Mouse (Mus musculus): ENCODE data around the gene Anxa9.

Gene Anxa9

GRCm38 (mm10) chr3:95250783-95251424, 56.1 kb downstream of the Anxa9 start, which contains the start of gene Bnipl:
Gene Bnipl (minus strand): TSS chr3:95251193.
- no peak for DNase-seq (ENCODE audit: low spot score in 2 of 2)

DNA sequence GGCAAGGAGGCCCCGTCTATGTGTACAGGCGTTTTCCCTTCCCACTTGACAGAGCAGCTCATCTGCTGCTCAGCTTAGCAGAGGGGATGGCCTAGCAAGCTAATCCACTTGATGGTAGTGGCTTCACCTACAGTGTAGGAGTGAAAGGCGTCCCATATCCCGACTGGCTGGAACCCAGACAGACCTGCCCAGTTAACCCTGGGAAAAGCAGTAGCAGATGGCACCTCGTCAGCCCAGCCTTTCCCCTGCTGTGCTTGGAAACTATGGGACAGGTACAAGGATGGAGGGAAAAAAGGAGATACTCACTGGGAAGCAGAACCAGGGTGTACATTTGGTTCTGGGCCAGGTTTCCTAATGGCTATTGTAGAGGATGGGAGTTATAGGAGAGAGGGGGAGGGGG, 56.6 kb downstream of the Anxa9 start:
- DNase-seq (ENCODE audit: low spot score in 2 of 2) = no peak

- DNase-seq (ENCODE audit: low spot score in 2 of 2) = no peak
Observed at GRCm38 (mm10) chr3:95247660-95248336, 59.2 kb downstream of the Anxa9 start.

DNA sequence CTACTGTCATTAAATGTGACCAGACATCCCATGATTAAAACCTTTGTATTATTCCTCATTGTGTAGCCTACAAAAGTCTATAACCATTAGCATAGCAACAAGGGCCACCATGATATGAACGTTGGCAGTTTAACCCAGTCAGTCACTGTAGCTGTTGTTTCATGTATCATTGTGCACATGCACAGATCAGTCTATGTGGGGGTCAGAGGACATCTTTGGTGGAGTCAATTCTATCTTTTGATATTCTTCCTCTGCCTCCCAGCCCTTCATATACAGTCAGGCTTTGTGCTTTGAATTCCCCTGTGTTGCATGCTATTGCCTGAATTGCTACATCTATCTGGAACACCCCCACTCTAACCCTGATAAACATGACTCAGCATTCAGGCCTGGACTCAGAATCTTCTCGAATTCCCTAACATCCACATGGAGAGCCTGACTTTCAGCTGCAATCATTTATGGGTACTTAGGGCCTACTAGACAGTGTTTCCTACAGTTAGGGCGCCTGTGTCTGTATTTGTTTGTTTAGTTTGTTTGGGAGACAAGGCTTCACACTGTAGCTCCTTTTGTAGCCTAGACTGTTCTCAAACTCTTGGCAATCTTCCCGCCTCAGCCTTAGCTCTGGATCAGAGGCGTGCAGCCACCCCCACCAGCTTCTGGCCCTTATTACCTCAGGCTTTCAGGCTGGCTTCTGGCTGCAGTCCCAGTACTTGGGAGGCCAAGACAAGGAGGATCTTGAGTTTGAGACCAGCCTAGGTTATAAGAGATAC, 60.3 kb downstream of the Anxa9 start:
- peak; percentile 26 to 58 for DNase-seq (ENCODE audit: low spot score in 2 of 2)

Measured in spleen, postnatal 10 days (tissue).